Mouse (Mus musculus): ENCODE measurements around the gene Tead4.

DNA sequence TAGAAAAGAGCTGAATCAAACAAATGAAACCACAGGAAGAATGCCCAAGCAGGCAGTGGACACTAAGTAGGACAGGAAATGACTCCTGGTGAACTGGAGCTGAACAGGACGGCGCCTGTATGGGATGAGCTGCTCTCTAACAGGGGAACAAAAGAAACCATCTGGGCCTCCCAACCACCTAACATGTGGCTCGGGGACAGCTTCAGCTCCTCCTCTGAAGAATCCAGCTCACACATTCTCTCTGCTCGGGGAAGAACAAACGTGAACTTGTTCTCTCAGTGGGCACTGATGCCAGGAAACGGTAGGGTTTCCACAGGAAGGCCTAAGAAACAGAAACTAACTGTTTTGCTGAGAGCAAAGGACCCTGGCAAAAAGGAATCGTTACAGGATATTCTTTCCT, 49.1 kb upstream of the Tead4 start:
- TF ChIP-seq GATA1 (IDR thresholded peaks at IDR 0.05; ENCODE audit: low read length) = no peak
- TF ChIP-seq TAL1 (IDR thresholded peaks at IDR 0.05; ENCODE audit: low read length) = no peak
